8 mouse cellular contexts compared by ENCODE assay signal in genomic region chr9:116173473-116174170, GRCm38 (mm10). TPM values are rescaled to one million over a fixed set of nuclear protein-coding genes. Genes with fewer than 3 reads are reported as not detected.
DNase-seq lines count a peak whose midpoint lies in the region; ATAC-seq and TF ChIP-seq lines count a peak whose summit lies in the region.

No protein-coding gene starts in this region.

- intact Hi-C loops in left cerebral cortex, adult 2 months (cut with DNase I), result loop anchor here (5.0 kb wide), 1 partner anchor 86 kb away; no protein-coding TSS in a partner anchor
- intact Hi-C loops in left cerebral cortex, postnatal 4 days (cut with DNase I), result no loop called here

- 75% methylated on average over 16 of the region's 16 CpGs for WGBS in embryonic facial prominence, embryonic 13.5 days
- WGBS in neural tube, embryonic 12.5 days, result 82% methylated on average over 16 of the region's 16 CpGs

- no peak for ATAC-seq in embryonic facial prominence, embryonic 13.5 days (ENCODE audit: insufficient number of reproducible peaks, insufficient read depth, low FRiP score, low TSS enrichment, low read depth)
- ATAC-seq in neural tube, embryonic 12.5 days (ENCODE audit: low FRiP score, low read depth), result no peak

- peak overlapping the region; percentile 69 for H3K4me2 ChIP-seq in embryonic facial prominence, embryonic 13.5 days
- H3K4me2 ChIP-seq in neural tube, embryonic 12.5 days (replicated peaks), result peak overlapping the region; percentile 94

- peaks cover 54% of the 10 kb centered on the region for H3K4me1 ChIP-seq in embryonic facial prominence, embryonic 13.5 days
- H3K4me1 ChIP-seq in neural tube, embryonic 12.5 days, result peaks cover 22% of the 10 kb centered on the region

- H3K9ac ChIP-seq in embryonic facial prominence, embryonic 13.5 days, result peak overlapping the region; percentile 96
- H3K9ac ChIP-seq in neural tube, embryonic 12.5 days, result no peak overlapping the region

- H3K27me3 ChIP-seq in embryonic facial prominence, embryonic 13.5 days, result no peaks in the 10 kb centered on the region
- H3K27me3 ChIP-seq in neural tube, embryonic 12.5 days (replicated peaks), result peaks cover 27% of the 10 kb centered on the region

- no peaks in the 10 kb centered on the region for H3K9me3 ChIP-seq in embryonic facial prominence, embryonic 13.5 days
- no peaks in the 10 kb centered on the region for H3K9me3 ChIP-seq in neural tube, embryonic 12.5 days

- peak overlapping the region; percentile 73 for H3K4me3 ChIP-seq in left cerebral cortex, adult 2 months
- H3K4me3 ChIP-seq in embryonic facial prominence, embryonic 13.5 days, result peak overlapping the region; percentile 75
- H3K4me3 ChIP-seq in neural tube, embryonic 12.5 days, result peak overlapping the region; percentile 63; the same call in 1 of the 2 replicates

- no peak for TF ChIP-seq CTCF in left cerebral cortex, adult 2 months (IDR thresholded peaks at IDR 0.05)

- no peaks in the 10 kb centered on the region for H3K36me3 ChIP-seq in embryonic facial prominence, embryonic 13.5 days
- no peaks in the 10 kb centered on the region for H3K36me3 ChIP-seq in neural tube, embryonic 12.5 days

- H3K27ac ChIP-seq in left cerebral cortex, adult 2 months, result peak overlapping the region; percentile 92
- H3K27ac ChIP-seq in embryonic facial prominence, embryonic 13.5 days, result peak overlapping the region; percentile 95
- H3K27ac ChIP-seq in neural tube, embryonic 12.5 days, result no peak overlapping the region

- no peak for DNase-seq in left cerebral cortex, adult 2 months (ENCODE audit: extremely low spot score in 1 of 2, low spot score in 2 of 2)
- no peak for DNase-seq in left cerebral cortex, postnatal 4 days
- peak; percentile 29 for DNase-seq in kidney, postnatal 14 days
- DNase-seq in urinary bladder, adult 2 months (ENCODE audit: low spot score), result no peak
- DNase-seq in right cerebral cortex, adult 2 months (ENCODE audit: low spot score in 2 of 2), result no peak
- no peak for DNase-seq in layer of hippocampus, postnatal 14 days (ENCODE audit: low spot score in 2 of 2)

RNA-seq across cellular contexts. Expression of gene Tgfbr2, which starts 1.5 kb away (rescaled TPM):
- 10 to 100 TPM; 10.3 to 12.6 TPM for total RNA-seq in left cerebral cortex, adult 2 months (2021)
- 10 to 100 TPM; 11.5 to 12.0 TPM for total RNA-seq in left cerebral cortex, postnatal 4 days (2021)
- polyA plus RNA-seq in embryonic facial prominence, embryonic 13.5 days (2015; fragmentation: Nextera tagmentation; extraction: Ambion mirVana), result 27.0 and 33.3 TPM in 2 replicates
- 12.9 and 14.4 TPM in 2 replicates for polyA plus RNA-seq in neural tube, embryonic 12.5 days (2016; fragmentation: Nextera tagmentation; extraction: Ambion mirVana)
- polyA plus RNA-seq in urinary bladder, adult 2 months (2012; rRNA removed), result 82.9 and 89.8 TPM in 2 replicates
- 10 to 100 TPM; 13.0 to 14.7 TPM for total RNA-seq in layer of hippocampus, postnatal 14 days (2021)
